Mouse (Mus musculus): ENCODE data around the gene Fabp7.

The Fabp7 gene

GRCm38 (mm10) chr10:57784876-57785150, at the start of gene Fabp7:
TSS of gene Fabp7 (plus strand) at chr10:57784881.
- DNase-seq (ENCODE audit: low read depth, low spot score) = no peak

GRCm38 (mm10) chr10:57740733-57741132, 43.9 kb upstream of the Fabp7 start:
- DNase-seq (ENCODE audit: low read depth, low spot score) = no peak

- DNase-seq (ENCODE audit: low read depth, low spot score) = no peak
Observed at GRCm38 (mm10) chr10:57741351-57741750, 43.3 kb upstream of the Fabp7 start.

GRCm38 (mm10) chr10:57743045-57743444, 41.6 kb upstream of the Fabp7 start:
- no peak for DNase-seq (ENCODE audit: low read depth, low spot score)

GRCm38 (mm10) chr10:57743606-57744016, 41.1 kb upstream of the Fabp7 start:
- peak; percentile 71 for DNase-seq (ENCODE audit: low read depth, low spot score)

- no peak for DNase-seq (ENCODE audit: low read depth, low spot score)
Observed at GRCm38 (mm10) chr10:57744128-57744765, 40.4 kb upstream of the Fabp7 start.

GRCm38 (mm10) chr10:57745452-57745851, 39.2 kb upstream of the Fabp7 start:
- no peak for DNase-seq (ENCODE audit: low read depth, low spot score)

- DNase-seq (ENCODE audit: low read depth, low spot score) = no peak
Observed at GRCm38 (mm10) chr10:57747127-57747526, 37.6 kb upstream of the Fabp7 start.

- no peak for DNase-seq (ENCODE audit: low read depth, low spot score)
Observed at GRCm38 (mm10) chr10:57753343-57753742, 31.3 kb upstream of the Fabp7 start.

- no peak for DNase-seq (ENCODE audit: low read depth, low spot score)
Observed at GRCm38 (mm10) chr10:57755201-57755736, 29.4 kb upstream of the Fabp7 start.

- no peak for DNase-seq (ENCODE audit: low read depth, low spot score)
Observed at GRCm38 (mm10) chr10:57758999-57759398, 25.7 kb upstream of the Fabp7 start.

- DNase-seq (ENCODE audit: low read depth, low spot score) = no peak
Observed at GRCm38 (mm10) chr10:57760694-57761093, 24.0 kb upstream of the Fabp7 start.

GRCm38 (mm10) chr10:57763044-57763443, 21.6 kb upstream of the Fabp7 start:
- no peak for DNase-seq (ENCODE audit: low read depth, low spot score)

GRCm38 (mm10) chr10:57783289-57784130, 1.2 kb upstream of the Fabp7 start:
- DNase-seq (ENCODE audit: low read depth, low spot score) = no peak

- DNase-seq (ENCODE audit: low read depth, low spot score) = peak; percentile 39
Observed at GRCm38 (mm10) chr10:57784131-57784875, 378 bp upstream of the Fabp7 start.

GRCm38 (mm10) chr10:57785552-57785951, 871 bp downstream of the Fabp7 start:
- DNase-seq (ENCODE audit: low read depth, low spot score) = no peak

GRCm38 (mm10) chr10:57792957-57793356, 8.3 kb downstream of the Fabp7 start:
- DNase-seq (ENCODE audit: low read depth, low spot score) = no peak

- DNase-seq (ENCODE audit: low read depth, low spot score) = no peak
Observed at GRCm38 (mm10) chr10:57794018-57794417, 9.3 kb downstream of the Fabp7 start, which contains the start of gene Smpdl3a. TSS of gene Smpdl3a (plus strand) at chr10:57794335.

- no peak for DNase-seq (ENCODE audit: low read depth, low spot score)
Observed at GRCm38 (mm10) chr10:57794491-57795461, 10.1 kb downstream of the Fabp7 start.

- no peak for DNase-seq (ENCODE audit: low read depth, low spot score)
Observed at GRCm38 (mm10) chr10:57795542-57795941, 10.9 kb downstream of the Fabp7 start.

GRCm38 (mm10) chr10:57796057-57796456, 11.4 kb downstream of the Fabp7 start:
- DNase-seq (ENCODE audit: low read depth, low spot score) = no peak

Data from 3T3-L1 (cell line).